Comparison of ENCODE assay signal across 29 mouse cellular contexts in genomic region chr16:8385679-8386078, GRCm38 (mm10). TPM values are rescaled to one million over a fixed set of nuclear protein-coding genes. Genes with fewer than 3 reads are reported as not detected.
DNase-seq lines count a peak whose midpoint lies in the region; ATAC-seq and TF ChIP-seq lines count a peak whose summit lies in the region.
"Had no signal": no experiment of that assay in that cellular context is flagged by ENCODE, and none has a peak within 500 bp of the region (broad histone marks: within the 10 kb centered on the region; RNA-seq: fewer than 3 reads in every experiment).

No protein-coding gene starts in this region.

- no peak overlapping the region for H3K27ac ChIP-seq in layer of hippocampus, adult 2 months
- H3K27ac ChIP-seq: embryonic facial prominence, embryonic 13.5 days; forebrain, embryonic 10.5 days; heart, embryonic 15.5 days; liver, embryonic 13.5 days; neural tube, embryonic 15.5 days had no signal

- DNase-seq in layer of hippocampus, adult 2 months (ENCODE audit: low spot score in 2 of 2): no peak
- no peak for DNase-seq in layer of hippocampus, adult 11-12 months (ENCODE audit: low spot score)
- peak; percentile 25 for DNase-seq in thymus, postnatal 4 days
- no peak for DNase-seq in thymus, adult 18-20 months
- DNase-seq in brain, adult 2 months (ENCODE audit: low read depth, low spot score): peak; percentile 35
- DNase-seq: adrenal gland, postnatal 14 days; B cell, adult 2 months; cerebellum, adult 11-12 months; cerebellum, adult 9-11 months; gastrocnemius, postnatal 10 days; kidney, adult 8-10 months; kidney, postnatal 14 days; liver, embryonic 13.5 days; lung, adult 18-20 months; lung, postnatal 4 days; midbrain, embryonic 14.5 days; right cerebral cortex, postnatal 25 days; spleen, adult 18-20 months had no signal

- H3K4me3 ChIP-seq in layer of hippocampus, adult 2 months: no peak overlapping the region
- H3K4me3 ChIP-seq: embryonic facial prominence, embryonic 13.5 days; forebrain, embryonic 10.5 days; heart, embryonic 15.5 days; liver, embryonic 13.5 days; megakaryocyte, embryonic 14.5 days; neural tube, embryonic 15.5 days had no signal

- peak; percentile 59 for TF ChIP-seq CTCF in layer of hippocampus, adult 2 months (conservative IDR thresholded peaks at IDR 0.05)

- ATAC-seq in frontal cortex, adult (ENCODE audit: low TSS enrichment): no peak; the same call in 1 of the 2 replicates
- ATAC-seq: forebrain, embryonic 16.5 days; intestine, embryonic 16.5 days; lung, postnatal 0 days had no signal

RNA-seq across cellular contexts. Expression of gene Tmem114, which starts 39.3 kb away (rescaled TPM):
- total RNA-seq in layer of hippocampus, adult 2 months (2021): 1 to 10 TPM; 5.0 to 5.2 TPM
- total RNA-seq: adrenal gland, postnatal 14 days; G1E; gastrocnemius, postnatal 10 days; heart, postnatal 25 days had no signal

Comparison
In these comparisons a context has a peak if more than half of its experiments do, and no peak if none do; other contexts are left out.
1. DNase-seq: peak in thymus, postnatal 4 days (single experiment) and brain, adult 2 months (single experiment); none in layer of hippocampus, adult 2 months (0 of 2), layer of hippocampus, adult 11-12 months (single experiment) and thymus, adult 18-20 months (0 of 2).